Mouse (Mus musculus): ENCODE measurements at regions not wholly inside any gene's neighbourhood (a gene's known extent, or its start where the extent isn't known, plus 50 kb on each side); places are given as distances from the start of the nearest gene placed in this dataset.

DNA sequence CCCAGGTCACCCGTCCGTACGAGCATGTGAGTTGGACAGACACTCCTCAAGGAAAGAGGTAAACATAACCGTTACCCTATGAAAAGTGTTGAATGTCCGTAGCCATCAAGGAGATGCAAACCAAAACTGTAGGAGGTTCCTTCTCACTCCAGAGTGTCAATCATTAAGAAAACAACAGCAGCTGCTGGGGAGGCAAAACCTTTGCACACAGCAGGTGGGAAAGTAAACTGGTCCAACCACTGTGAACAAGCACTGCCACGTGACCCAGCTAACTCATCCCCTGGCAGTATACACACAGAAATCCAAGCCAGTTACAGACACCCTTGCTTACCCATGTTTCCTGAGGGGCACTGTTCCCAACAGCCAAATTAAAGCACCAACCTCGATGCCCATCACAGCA is 54.7 kb upstream of the Irx5 start:
- no peak for DNase-seq

DNA sequence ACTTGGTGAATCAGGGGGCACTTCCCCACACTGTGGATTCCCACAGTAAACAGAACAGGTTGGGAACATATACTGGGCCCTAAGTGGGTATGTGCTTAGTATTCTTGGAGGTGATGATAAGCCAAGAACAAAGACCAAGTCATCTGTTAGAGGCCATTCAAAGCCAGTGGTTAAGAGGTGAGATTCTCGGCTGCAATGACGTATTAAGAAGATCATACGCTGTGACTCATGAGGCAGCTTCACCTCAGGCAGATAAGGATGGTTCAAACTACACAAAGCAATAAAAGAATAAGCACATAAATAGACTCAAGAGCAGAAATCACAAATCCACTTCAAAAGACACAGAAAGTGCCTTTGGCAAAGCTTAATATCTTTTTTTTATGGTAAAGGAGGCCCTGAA is 56.4 kb upstream of the Irx5 start:
- no peak for DNase-seq

DNA sequence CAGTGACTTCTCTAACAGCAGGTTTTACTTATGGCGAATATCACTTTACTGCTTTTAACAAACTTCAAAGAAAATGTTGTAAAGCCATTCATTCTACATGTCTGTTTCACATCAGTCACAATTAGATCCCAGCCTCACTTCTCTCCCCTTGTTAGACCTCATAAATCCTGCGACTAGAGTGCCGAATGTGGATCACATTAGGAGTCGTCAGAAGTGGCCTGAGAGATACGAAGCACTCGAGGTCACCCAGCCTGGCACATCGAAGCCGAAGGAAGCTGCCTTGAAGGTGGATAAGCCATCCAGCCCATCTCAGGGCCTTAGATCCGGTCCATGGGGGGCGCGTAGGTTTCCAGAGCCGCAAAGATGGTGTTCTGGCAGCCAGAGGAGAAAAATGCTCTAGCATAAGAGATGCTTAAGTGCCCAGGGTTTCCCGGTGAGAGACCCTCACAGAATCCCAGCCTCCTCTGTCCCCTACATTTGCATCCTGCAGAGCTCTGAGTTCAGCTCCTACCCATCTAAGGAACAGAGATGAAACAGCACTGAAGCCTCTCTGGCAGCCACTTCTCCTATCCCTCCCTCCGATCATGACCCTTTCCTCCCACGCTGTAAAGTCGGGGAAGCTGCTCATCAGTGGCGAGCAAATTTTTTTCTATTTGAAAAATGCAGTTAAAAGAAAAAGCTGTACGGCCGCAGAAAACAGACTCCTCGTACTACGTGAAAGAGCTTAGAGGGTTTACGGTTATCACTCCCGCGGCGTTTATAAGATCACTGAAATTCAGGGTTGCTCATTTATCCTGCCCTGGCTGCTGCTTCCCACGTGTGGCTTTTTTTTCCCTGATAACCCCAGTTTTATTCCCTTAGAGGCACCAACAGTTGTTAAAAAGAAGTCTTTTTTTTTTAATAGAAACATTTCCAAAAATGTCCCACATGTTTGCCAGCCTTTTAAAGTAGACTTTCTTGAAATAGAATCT is 70.3 kb upstream of the Irx5 start:
- DNase-seq = no peak

DNA sequence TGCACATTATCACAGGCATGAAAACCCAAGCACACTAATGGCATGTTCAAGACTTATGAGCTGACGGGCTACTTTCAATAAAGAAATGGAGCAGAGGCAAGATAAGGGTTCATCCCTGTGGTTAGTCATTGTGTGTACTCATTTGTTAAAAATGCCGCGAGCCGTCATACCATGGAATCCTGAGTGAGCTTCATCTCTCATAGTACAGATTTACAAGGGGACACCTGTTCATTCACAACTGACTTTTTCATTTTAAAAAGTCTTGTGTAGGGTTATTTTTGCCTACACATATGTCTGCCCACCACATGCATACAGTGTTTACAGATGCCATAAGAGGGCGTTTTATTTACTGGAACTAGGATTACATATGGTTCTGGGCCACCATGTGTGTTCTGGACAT is 81.7 kb upstream of the Irx5 start:
- no peak for DNase-seq

DNA sequence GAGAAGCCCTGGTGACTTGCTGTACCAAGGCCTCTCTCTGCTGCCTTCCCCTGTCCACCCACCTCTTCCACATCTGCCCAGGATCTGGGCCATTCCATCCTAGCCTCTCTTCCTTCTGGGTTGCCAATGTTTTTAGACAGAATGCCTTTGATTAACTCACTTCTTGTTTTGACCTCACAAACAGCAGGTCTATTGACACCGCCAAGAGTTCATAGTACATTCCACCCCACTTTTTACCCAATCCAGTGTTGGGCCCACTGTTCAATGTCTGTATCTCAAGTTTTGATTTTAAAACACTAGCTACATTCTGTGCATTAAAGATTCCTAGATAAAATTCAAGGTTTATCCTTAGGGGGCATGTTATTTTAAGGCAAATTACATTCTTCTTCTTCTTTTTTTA is 84.7 kb upstream of the Irx5 start:
- DNase-seq = no peak

DNA sequence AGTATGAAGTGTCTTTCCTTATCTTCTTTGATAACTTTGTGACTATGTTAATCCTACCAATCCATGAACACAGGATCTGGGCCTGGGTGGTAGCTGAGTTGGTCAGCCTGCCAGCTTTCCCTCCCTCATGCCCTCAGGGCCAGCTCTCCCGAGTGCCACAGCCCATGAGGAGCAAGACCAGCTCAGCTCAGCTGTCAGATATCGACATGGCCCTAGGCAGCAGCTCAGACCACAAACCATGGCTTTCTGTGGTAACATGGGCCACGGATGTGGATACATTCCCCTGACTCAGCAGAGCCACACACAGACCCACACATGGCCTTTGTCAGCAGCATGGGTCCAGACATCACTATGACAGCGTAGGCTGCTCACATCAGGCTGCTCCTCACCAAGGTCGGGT is 85.4 kb upstream of the Irx5 start:
- DNase-seq = no peak

DNA sequence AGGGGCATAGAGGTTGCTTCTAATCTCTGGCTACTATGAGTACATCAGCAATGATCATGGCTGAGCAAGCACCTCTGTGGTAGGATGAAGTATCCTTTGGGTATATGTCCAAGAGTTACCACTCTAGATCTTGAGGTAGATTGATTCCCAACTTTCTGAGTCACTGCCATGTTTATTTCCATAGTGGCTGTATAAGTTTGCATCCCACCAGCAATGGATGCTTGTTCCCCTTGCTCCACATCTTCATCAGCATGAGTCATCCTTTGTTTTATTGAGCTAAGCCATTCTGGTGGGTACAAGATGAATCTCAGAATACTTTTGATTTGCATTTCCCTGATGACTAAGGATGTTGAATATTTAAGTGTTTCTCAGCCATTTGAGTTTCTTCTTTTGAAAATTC is 86.8 kb upstream of the Irx5 start:
- DNase-seq = no peak

DNA sequence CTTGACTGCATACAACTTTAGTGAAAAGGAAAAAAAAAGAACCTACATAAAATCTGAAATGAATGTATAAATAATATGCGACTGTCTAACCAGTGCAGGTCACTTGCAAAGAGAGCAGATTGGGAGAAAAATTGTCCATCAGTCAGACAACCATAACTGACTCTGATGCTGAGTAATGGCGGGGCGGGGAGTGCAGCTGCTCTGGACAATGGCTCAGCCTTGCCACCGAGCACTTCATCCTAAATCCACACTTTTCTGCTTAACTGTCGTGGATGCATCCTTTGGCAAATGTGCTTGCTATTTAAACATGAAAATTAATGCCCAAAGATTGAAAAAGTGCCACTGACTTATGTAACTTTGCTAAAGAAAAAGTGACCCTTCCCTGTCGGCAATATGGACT is 90.0 kb upstream of the Irx5 start:
- DNase-seq = no peak

DNA sequence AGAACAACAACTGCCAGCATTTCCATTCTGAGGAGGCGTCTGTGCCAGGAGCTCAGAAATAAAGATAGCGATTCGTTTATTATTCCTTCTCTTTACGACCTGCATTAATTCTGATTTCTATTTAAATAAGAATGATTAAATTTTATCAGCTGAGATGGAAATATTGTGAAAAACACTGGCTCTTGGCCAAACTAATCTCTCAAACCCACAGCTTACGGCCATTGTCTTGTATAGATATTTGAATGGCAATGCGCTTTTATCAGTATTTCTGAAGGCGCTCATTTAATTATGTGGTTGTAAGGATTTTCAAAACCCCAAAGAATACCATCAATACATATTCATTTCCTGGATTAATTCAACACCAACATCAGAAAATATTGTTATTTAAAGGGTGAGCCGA is 97.4 kb upstream of the Irx5 start:
- DNase-seq = no peak

DNA sequence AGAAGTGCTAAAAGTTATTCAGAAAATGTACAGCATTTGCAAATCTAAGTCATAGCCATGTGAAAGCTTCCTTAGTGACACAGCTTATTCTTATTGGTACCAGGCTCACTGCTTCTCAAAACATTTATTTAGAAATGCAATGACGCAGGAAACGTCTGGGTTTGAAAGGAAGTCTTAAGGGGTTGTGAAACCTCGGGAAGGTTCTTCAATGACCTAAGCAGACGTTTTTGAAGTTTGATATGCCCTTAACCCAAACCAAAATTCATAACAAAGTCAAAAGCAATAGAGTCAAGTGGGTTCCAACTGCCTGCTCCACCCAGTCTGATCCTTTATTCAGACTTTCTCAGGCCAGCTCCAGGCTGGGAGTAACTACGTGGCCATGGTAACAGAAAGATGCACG is 99.2 kb upstream of the Irx5 start:
- DNase-seq = no peak

DNA sequence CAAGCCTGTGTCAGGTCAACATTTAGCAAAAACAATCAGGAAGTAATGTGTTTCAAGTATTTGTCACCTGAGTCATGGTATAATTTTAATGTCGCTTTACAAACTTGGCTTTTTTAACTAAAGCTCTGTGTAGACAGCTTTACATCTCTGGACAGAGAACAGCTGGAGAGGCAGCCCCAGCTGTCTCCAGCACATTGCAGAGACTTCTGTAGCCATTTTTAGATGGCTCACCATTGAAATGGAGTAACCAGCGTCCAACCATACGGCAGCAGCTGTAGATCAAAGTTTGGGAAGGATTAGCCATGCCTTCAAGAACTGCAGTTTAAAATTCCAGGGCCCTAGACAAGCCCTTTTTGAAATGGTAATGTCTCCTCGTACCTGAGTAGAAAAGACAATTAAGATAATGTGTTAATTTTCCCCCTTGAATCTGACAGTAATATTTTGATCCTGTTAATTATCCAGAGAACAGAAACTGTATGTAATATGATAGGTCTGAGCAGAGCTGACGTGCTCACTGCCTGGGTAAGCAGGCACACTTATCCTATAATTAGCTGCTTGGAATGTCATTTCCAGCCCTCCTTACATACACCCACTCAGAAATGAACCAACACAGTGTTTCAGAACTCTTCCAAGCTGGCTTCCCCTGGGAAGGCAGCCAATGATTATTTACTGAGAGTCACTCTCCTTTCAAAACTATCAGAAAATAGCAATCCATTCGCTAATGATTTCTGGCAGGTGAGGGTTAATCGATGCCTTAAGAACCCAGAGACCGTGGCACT is 104.6 kb upstream of the Irx5 start:
- no peak for DNase-seq

DNA sequence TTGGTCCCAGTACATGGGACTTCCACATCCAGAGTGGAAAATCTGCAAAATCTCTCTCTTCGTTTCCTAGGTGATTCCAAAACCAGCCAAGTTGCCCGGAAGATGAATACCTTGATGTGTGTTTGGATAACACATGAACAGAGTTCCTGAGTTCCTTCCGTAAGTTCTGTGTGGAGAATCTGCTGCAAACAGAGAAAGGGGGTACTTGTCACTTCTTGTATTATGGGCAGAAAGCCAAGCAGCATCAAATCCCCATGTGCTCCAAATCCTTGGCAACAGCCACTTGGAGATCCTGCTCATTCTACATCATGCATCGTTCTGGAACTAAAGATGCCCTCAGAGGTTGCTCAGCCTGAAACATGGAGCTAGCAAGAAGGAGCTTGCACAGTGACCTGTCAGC is 111.1 kb upstream of the Irx5 start:
- no peak for DNase-seq

DNA sequence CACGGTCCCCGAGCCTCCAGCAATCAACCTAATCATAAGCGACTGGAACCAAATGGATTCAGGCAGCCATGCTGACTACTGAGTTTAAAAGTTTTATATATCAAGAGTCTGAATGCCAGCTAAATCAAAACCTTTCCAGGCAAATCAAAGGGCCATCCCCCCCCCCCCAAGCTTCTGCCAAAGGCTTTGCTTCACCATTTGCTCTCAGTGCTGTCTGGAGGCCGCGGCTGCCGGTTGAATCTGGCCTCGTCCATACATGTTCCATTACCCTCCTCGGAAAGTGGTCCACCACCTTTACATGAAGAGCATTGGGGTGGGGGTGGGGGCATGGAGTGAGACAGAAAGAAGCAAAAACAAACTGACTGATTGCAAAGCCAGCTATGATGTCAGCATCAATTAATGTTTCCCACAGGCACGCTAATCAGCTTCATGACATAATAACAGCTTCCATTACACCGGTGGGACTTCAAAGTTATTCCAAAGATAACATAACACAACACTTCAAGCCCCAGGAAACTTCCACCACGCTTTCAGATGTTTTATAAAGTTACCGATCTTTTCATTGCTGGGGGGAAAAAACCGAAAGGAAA is 116.6 kb upstream of the Irx5 start:
- no peak for DNase-seq

DNA sequence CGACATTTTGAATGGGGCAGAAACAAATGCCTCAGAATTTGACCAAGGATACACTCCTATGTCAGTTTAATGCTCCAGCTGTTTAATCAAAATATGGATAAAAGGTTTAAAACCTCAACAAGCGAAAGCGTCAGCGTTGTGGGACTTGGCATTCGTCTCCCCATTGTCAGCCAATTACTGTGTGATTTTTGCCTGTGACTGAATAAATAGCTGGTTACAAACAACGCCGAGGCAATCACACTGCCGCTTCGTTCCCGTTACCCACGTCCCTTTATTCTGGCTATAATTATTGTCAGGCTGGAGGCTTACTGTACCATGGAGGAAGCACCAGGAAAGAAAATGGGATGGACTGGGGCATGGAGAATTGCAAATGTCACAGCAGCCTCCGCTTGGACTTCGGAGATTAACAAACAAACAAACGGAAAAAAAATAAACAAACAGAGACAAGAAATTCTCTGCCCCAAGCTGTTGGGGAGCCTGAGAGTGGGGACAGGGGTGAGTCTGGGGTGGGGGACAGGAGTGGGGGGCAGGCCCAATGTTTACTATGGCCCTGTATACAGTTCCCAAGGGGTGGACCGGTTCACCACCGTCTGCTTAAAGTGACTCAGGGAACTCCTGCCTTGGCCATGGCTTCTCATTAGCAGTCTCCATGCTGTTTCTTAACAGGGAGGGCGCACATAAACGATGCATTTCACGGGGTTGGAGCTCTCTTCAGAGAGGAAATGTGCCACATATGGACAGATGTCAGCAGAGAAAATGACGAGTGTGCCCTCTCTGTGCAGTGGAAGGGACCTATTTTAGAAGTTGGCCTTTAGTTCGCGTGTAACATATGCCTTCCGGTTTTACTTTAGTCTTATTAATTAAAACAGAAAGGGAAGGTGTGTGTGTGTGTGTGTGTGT is 125.8 kb upstream of the Irx5 start:
- DNase-seq = no peak

DNA sequence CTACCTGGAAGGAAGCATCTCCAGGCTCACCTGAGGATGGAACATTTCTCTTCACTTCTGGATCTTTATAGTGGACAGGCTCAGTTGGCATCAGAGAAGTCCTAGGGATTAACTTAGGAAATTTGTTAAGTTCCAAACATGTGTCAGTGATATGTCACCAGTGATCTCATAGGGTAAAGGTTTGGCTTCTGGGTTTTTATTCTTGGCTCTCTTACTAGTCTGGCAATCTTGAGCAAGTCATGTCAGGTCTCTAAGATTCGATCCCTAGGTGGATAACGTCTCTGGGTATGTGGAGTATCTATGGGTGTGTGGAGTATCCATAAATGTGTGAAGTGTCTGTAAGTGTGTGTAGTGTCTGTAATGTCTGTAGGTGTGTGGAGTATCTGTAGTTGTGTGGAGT is 127.9 kb upstream of the Irx5 start:
- no peak for DNase-seq

DNA sequence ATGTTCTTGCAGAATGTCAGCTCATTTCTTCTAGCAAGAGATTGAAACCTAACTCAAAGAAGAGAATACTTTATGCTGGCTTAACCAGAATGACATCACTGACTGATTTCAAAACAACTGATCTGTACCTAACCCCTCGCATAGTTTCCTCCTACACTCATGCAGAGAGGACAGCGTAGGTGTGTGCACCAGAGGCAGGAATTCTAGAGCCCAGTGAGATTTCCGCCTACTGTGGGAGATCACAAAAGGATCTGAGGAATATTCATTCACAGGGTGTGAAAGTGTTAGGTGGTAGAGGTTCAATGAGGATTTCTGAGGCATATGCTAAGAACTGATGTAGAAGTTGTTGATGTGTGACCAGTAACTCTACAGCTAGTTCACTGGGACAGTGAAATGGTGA is 132.5 kb upstream of the Irx5 start:
- no peak for DNase-seq

DNA sequence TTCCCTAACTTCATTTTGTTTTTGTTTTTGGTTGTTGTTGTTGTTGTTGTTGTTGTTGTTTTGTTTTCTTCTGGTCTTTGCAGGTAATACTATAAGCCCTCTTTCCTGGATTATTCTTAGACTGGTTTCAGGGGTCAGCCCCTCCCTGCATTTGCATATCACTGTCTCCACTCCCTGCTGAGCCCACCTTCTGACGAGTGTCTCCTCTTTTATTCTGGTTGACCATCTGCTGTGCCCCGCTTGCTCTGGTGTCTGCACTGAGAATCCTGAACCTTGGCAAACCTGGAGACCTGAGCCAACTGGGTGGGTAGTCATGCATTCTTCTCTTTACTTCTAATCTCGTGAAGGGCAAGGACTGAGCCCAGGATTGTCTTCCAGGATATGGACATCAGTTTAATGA is 134.4 kb upstream of the Irx5 start:
- no peak for DNase-seq

DNA sequence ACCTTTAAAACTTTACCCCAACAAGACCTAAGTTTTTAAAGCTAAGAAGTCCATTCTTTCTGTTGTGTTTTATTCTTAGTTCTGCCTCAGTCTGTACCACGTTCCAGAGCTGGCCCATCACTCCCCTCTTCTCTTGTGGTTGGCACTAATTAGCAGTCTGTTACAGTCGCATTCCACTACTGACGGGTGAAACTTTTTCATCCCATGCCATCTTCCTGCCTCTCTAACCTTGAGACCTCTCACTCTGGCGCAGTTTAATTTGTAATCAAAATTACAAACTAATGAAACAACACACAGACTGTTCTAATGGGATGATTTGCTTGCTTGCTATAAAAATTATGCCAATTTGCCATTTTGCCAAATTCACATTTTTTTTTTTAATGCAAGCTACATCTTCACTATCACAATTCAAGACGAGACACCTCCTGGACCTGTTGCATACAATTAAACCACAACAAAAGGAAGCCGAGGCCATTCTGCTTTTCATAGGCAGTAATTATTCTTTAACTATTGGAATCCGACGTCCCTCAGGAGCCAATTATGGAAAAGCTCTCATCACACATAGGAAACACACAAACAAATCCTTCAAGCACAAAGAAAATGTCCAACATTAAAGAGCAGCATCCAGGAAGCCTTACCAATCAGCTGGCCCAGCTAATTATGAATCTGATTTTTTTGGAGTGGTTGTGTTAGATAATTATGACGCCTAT is 138.1 kb upstream of the Irx5 start:
- DNase-seq = no peak

DNA sequence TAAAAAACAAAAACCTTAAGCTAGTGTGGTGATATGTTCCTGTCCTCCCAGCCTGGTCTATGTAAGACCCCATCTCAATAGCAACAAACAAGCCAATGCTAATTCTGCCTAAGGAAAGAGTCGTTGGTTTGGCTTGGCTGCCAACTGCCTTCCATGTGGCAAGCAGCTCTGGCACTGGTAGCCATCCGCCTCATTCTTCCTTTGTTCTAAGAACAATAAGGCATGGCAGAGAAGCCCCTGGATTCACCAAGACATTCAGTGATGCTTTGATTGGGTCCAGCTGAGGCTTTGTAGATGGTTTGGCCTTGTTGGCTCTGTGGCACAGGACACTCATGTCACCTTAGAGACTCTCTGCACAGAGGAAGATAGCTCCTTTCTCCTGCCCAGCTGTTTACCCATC is 139.9 kb upstream of the Irx5 start:
- no peak for DNase-seq

DNA sequence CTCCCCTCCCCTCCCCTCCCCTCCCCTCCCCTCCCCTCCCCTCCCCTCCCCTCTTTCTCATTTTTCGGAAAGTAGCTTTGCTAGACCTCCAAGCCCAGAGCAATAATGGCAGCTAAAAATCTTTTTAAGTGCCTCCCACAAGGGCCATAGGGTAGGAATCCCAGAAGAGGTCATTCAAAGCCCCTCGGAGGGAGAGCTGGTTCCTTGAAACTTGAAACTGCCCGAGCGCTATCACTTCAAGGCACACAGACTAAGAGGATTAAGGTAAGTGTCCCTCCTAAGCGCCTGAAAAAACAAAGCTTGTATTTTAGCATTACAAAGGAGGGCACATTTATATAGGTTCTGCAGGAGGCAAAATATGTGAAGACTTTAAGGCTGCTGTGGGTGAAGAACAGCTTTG is 141.2 kb upstream of the Irx5 start:
- DNase-seq = no peak

DNA sequence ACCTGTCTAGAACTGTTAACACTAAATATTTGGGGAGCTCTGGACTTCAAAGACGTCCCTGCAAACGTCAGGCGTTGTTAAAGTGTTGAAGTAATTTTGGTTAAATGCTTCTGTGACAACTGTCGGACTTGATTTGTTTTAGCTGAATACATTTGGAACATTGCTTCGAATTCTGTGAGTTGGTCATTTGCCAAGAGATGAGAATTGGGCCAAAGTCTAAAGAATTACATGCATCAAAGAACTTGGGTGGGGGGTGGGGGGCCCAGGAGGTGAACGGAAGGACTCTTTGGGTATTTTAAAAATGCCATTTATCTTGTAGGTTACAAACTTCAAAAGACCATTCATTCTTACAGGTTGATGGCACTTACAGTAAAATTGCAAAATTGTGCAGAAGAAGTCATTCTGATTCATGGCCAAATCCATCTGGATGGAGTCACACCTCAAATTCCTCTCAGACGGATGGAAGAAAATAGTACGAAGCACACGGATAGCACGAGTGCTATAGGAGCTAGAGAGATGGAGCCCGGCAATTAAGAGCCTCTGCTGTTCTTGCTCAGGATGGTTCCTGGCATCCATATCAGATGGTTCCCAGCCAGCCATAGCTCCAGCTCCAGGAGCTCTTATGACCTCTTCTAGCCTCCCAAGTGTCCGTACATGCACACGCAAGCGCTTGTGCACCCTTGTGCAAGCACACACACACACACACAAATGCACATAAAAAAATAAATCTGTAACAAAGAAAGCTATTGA is 144.5 kb upstream of the Irx5 start:
- DNase-seq = no peak
